Mouse (Mus musculus): ENCODE measurements around the gene Scn10a.

GRCm38 (mm10) chr9:119628690-119629268 lies 90.3 kb downstream of the Scn10a start:
- TF ChIP-seq ZC3H11A (IDR thresholded peaks at IDR 0.05; ENCODE audit: borderline replicate concordance, low read depth, low read length) = no peak
- TF ChIP-seq CHD2 (IDR thresholded peaks at IDR 0.05; ENCODE audit: low read depth, low read length) = no peak
- TF ChIP-seq MAFK (IDR thresholded peaks at IDR 0.05; ENCODE audit: insufficient read depth, low read depth, low read length) = no peak
- TF ChIP-seq ZNF384 (IDR thresholded peaks at IDR 0.05; ENCODE audit: low read depth, low read length) = no peak
- TF ChIP-seq HCFC1 (IDR thresholded peaks at IDR 0.05; ENCODE audit: borderline replicate concordance, insufficient read depth, low read length) = no peak

All from ES-E14 (cell line).